Mouse (Mus musculus): ENCODE measurements around the gene Nop14.
A peak's percentile ranks its signal among the peaks of the same experiment; 100 is the strongest.
"Not testable (repeated sequence)": the region's sequence is repeated elsewhere in the genome, so short reads cannot be mapped to it uniquely, and the experiment has no call there.

Gene Nop14

GRCm38 (mm10) chr5:34609966-34610365, 50.0 kb downstream of the Nop14 start:
- DNase-seq: no peak

GRCm38 (mm10) chr5:34608226-34608625, 51.7 kb downstream of the Nop14 start:
- peak; percentile 36 to 55 for DNase-seq

GRCm38 (mm10) chr5:34607100-34607880, 52.7 kb downstream of the Nop14 start:
- DNase-seq: peak; percentile 52 to 63

- no peak for DNase-seq
These were observed 55.4 kb downstream of the Nop14 start for GRCm38 (mm10) chr5:34604576-34604975.

GRCm38 (mm10) chr5:34593202-34593727, 66.7 kb downstream of the Nop14 start:
- no peak for DNase-seq

GRCm38 (mm10) chr5:34592666-34593065, 67.3 kb downstream of the Nop14 start:
- DNase-seq: no peak

- not testable (repeated sequence) for DNase-seq
These were observed 67.7 kb downstream of the Nop14 start for GRCm38 (mm10) chr5:34592224-34592623.

GRCm38 (mm10) chr5:34591388-34592004, 68.5 kb downstream of the Nop14 start:
- DNase-seq: no peak

GRCm38 (mm10) chr5:34590702-34591101, 69.2 kb downstream of the Nop14 start:
- no peak for DNase-seq

- no peak for DNase-seq
These were observed 69.9 kb downstream of the Nop14 start for GRCm38 (mm10) chr5:34590059-34590458.
